Mouse (Mus musculus) bone marrow, adult 2 months (tissue): ENCODE data around the gene Timm8a2.

ENCODE experiments used
- CTCF ChIP-seq: fragments of 200-500 bp; IDR thresholded peaks from 2 replicates; pipeline ENCODE4 v1.5.1; 2011; ENCODE audit warnings: low read length, control low read depth; ENCODE audit not compliant: control insufficient read depth, insufficient read depth
- POLR2A ChIP-seq: fragments of 200-500 bp; IDR thresholded peaks from 2 replicates; pipeline ENCODE4 v1.6.1; 2011; ENCODE audit warnings: low read depth, mild to moderate bottlenecking, control low read depth, low read length, borderline replicate concordance; ENCODE audit not compliant: control insufficient read depth

GRCm38 (mm10) chr14:122052896-122053635 lies 18.6 kb downstream of the Timm8a2 start:
- TF ChIP-seq CTCF: no peak
- TF ChIP-seq POLR2A: no peak
